Mouse (Mus musculus) heart, postnatal 0 days (tissue): ENCODE data around the gene Cacna2d2.

Experiments used
- CTCF ChIP-seq: IDR thresholded peaks from 2 replicates; pipeline ENCODE4 v1.5.1; 2016; ENCODE audit warnings: antibody characterized with exemption, control low read depth, low read depth
- EP300 ChIP-seq: IDR thresholded peaks from 2 replicates; pipeline ENCODE4 v1.6.1; 2016; ENCODE audit warnings: antibody characterized with exemption, low read depth

- TF ChIP-seq CTCF (no peak), EP300 (no peak)
Observed at GRCm38 (mm10) chr9:107520331-107520730, 120.9 kb downstream of the Cacna2d2 start.
